Mouse (Mus musculus) kidney, adult 2 months (tissue): ENCODE measurements around the gene Fry.

ENCODE experiments used
- CTCF ChIP-seq: fragments of 200-500 bp; conservative IDR thresholded peaks from 2 replicates; pipeline ENCODE4 v1.5.1; 2011; ENCODE audit warnings: low read depth, mild to moderate bottlenecking, control low read depth, low read length, moderate library complexity, mixed read lengths; ENCODE audit not compliant: insufficient read depth, insufficient read length
- POLR2A ChIP-seq: fragments of 200-500 bp; IDR thresholded peaks from one replicate; pipeline ENCODE4 v1.6.1; 2011; ENCODE audit warnings: low read depth, low read length, control low read depth

GRCm38 (mm10) chr5:150236597-150236996 is 118.2 kb downstream of the Fry start:
- TF ChIP-seq CTCF (no peak), POLR2A (no peak)
